Mouse (Mus musculus): ENCODE results near the gene Nhsl2. TPM values are rescaled to one million over a fixed set of nuclear protein-coding genes. Genes with fewer than 3 reads are reported as not detected.
A peak's percentile ranks its signal among the peaks of the same experiment; 100 is the strongest.

Nhsl2 gene
- total RNA-seq, 2 experiments from 2014 or later: 37.0 to 38.0 TPM

GRCm38 (mm10) chrX:102033566-102033965 is 184.4 kb downstream of the Nhsl2 start:
- no peak overlapping the region for H3K4me3 ChIP-seq
- DNase-seq (ENCODE audit: extremely low spot score in 1 of 2, low spot score in 2 of 2): no peak
- TF ChIP-seq CTCF (IDR thresholded peaks at IDR 0.05): no peak
- H3K27ac ChIP-seq: no peak overlapping the region
- intact Hi-C loops (cut with DNase I): loop anchor here (2.0 kb wide), 1 partner anchor 79 kb away; no protein-coding TSS in a partner anchor

- TF ChIP-seq CTCF (IDR thresholded peaks at IDR 0.05): no peak
- intact Hi-C loops (cut with DNase I): no loop called here
- Histone ChIP-seq H3K4me3 (no peak overlapping the region), H3K27ac (no peak overlapping the region)
- DNase-seq (ENCODE audit: extremely low spot score in 1 of 2, low spot score in 2 of 2): no peak
Observed at GRCm38 (mm10) chrX:102035671-102036070, 186.5 kb downstream of the Nhsl2 start.

GRCm38 (mm10) chrX:102036866-102037361 is 187.7 kb downstream of the Nhsl2 start:
- DNase-seq (ENCODE audit: extremely low spot score in 1 of 2, low spot score in 2 of 2): no peak
- no peak overlapping the region for H3K4me3 ChIP-seq
- no peak overlapping the region for H3K27ac ChIP-seq
- no peak for TF ChIP-seq CTCF (IDR thresholded peaks at IDR 0.05)
- intact Hi-C loops (cut with DNase I): no loop called here

GRCm38 (mm10) chrX:102037506-102037905 is 188.3 kb downstream of the Nhsl2 start:
- intact Hi-C loops (cut with DNase I): no loop called here
- TF ChIP-seq CTCF (IDR thresholded peaks at IDR 0.05): no peak
- DNase-seq (ENCODE audit: extremely low spot score in 1 of 2, low spot score in 2 of 2): no peak
- Histone ChIP-seq H3K27ac (no peak overlapping the region), H3K4me3 (no peak overlapping the region)

GRCm38 (mm10) chrX:102041562-102041961 is 192.4 kb downstream of the Nhsl2 start:
- no peak for DNase-seq (ENCODE audit: extremely low spot score in 1 of 2, low spot score in 2 of 2)
- Histone ChIP-seq H3K27ac (no peak overlapping the region), H3K4me3 (no peak overlapping the region)
- TF ChIP-seq CTCF (IDR thresholded peaks at IDR 0.05): no peak
- intact Hi-C loops (cut with DNase I): no loop called here

GRCm38 (mm10) chrX:102042386-102042785 is 193.2 kb downstream of the Nhsl2 start:
- no peak for TF ChIP-seq CTCF (IDR thresholded peaks at IDR 0.05)
- no peak for DNase-seq (ENCODE audit: extremely low spot score in 1 of 2, low spot score in 2 of 2)
- intact Hi-C loops (cut with DNase I): no loop called here
- H3K27ac ChIP-seq: no peak overlapping the region
- no peak overlapping the region for H3K4me3 ChIP-seq

- no peak for DNase-seq (ENCODE audit: extremely low spot score in 1 of 2, low spot score in 2 of 2)
- H3K4me3 ChIP-seq: no peak overlapping the region
- intact Hi-C loops (cut with DNase I): no loop called here
- TF ChIP-seq CTCF (IDR thresholded peaks at IDR 0.05): no peak
- no peak overlapping the region for H3K27ac ChIP-seq
Observed at GRCm38 (mm10) chrX:102050552-102050951, 201.4 kb downstream of the Nhsl2 start.

GRCm38 (mm10) chrX:102051225-102051624 is 202.0 kb downstream of the Nhsl2 start:
- no peak for DNase-seq (ENCODE audit: extremely low spot score in 1 of 2, low spot score in 2 of 2)
- no peak for TF ChIP-seq CTCF (IDR thresholded peaks at IDR 0.05)
- no peak overlapping the region for H3K4me3 ChIP-seq
- no peak overlapping the region for H3K27ac ChIP-seq
- intact Hi-C loops (cut with DNase I): no loop called here

- H3K4me3 ChIP-seq: no peak overlapping the region
- TF ChIP-seq CTCF (IDR thresholded peaks at IDR 0.05): no peak
- no peak for DNase-seq (ENCODE audit: extremely low spot score in 1 of 2, low spot score in 2 of 2)
- no peak overlapping the region for H3K27ac ChIP-seq
- intact Hi-C loops (cut with DNase I): no loop called here
Observed at GRCm38 (mm10) chrX:102053371-102053770, 204.2 kb downstream of the Nhsl2 start.

- intact Hi-C loops (cut with DNase I): no loop called here
- H3K27ac ChIP-seq: no peak overlapping the region
- no peak for TF ChIP-seq CTCF (IDR thresholded peaks at IDR 0.05)
- DNase-seq (ENCODE audit: extremely low spot score in 1 of 2, low spot score in 2 of 2): no peak
- no peak overlapping the region for H3K4me3 ChIP-seq
Observed at GRCm38 (mm10) chrX:102054009-102054408, 204.8 kb downstream of the Nhsl2 start.

- Histone ChIP-seq H3K27ac (no peak overlapping the region), H3K4me3 (no peak overlapping the region)
- intact Hi-C loops (cut with DNase I): no loop called here
- peak; percentile 43 for TF ChIP-seq CTCF (IDR thresholded peaks at IDR 0.05)
- DNase-seq (ENCODE audit: extremely low spot score in 1 of 2, low spot score in 2 of 2): no peak
Observed at GRCm38 (mm10) chrX:102059437-102059836, 210.3 kb downstream of the Nhsl2 start.

GRCm38 (mm10) chrX:102060243-102060642 is 211.1 kb downstream of the Nhsl2 start:
- no peak for TF ChIP-seq CTCF (IDR thresholded peaks at IDR 0.05)
- H3K4me3 ChIP-seq: no peak overlapping the region
- intact Hi-C loops (cut with DNase I): no loop called here
- H3K27ac ChIP-seq: no peak overlapping the region
- DNase-seq (ENCODE audit: extremely low spot score in 1 of 2, low spot score in 2 of 2): no peak

- no peak for DNase-seq (ENCODE audit: extremely low spot score in 1 of 2, low spot score in 2 of 2)
- no peak for TF ChIP-seq CTCF (IDR thresholded peaks at IDR 0.05)
- no peak overlapping the region for H3K4me3 ChIP-seq
- intact Hi-C loops (cut with DNase I): no loop called here
- no peak overlapping the region for H3K27ac ChIP-seq
Observed at GRCm38 (mm10) chrX:102060891-102061290, 211.7 kb downstream of the Nhsl2 start.
